24 mouse cellular contexts compared by ENCODE assay signal in genomic region chr4:119609488-119609887, GRCm38 (mm10). TPM values are rescaled to one million over a fixed set of nuclear protein-coding genes. Genes with fewer than 3 reads are reported as not detected.
DNase-seq lines count a peak whose midpoint lies in the region; ATAC-seq and TF ChIP-seq lines count a peak whose summit lies in the region.
"Had no signal": no experiment of that assay in that cellular context is flagged by ENCODE, and none has a peak within 500 bp of the region (broad histone marks: within the 10 kb centered on the region; RNA-seq: fewer than 3 reads in every experiment).

No protein-coding gene starts in this region.

- peaks cover 22 to 26% of the 10 kb centered on the region in 2 experiments for H3K4me1 ChIP-seq in MEL (ENCODE audit: control insufficient read depth in 1 of 2, insufficient read depth in 2 of 2, low read length in 2 of 2)

- TF ChIP-seq RAD21 in MEL (IDR thresholded peaks at IDR 0.05; ENCODE audit: low read depth, low read length), result no peak

- peaks cover 9% of the 10 kb centered on the region; the same call in 1 of the 2 replicates for H3K79me2 ChIP-seq in MEL (ENCODE audit: control insufficient read depth, insufficient read depth, low read length, poor library complexity)

- no peaks in the 10 kb centered on the region for H3K27me3 ChIP-seq in MEL (ENCODE audit: control insufficient read depth in 1 of 2, insufficient read depth in 2 of 2, low read length in 2 of 2)
- H3K27me3 ChIP-seq: embryonic facial prominence, embryonic 12.5 days; forebrain, embryonic 15.5 days; heart, embryonic 13.5 days had no signal

- H3K9me3 ChIP-seq in MEL (replicated peaks; ENCODE audit: insufficient read depth, low read length), result no peaks in the 10 kb centered on the region
- H3K9me3 ChIP-seq: embryonic facial prominence, embryonic 12.5 days; forebrain, embryonic 15.5 days; heart, embryonic 13.5 days had no signal

- TF ChIP-seq EP300 in MEL (IDR thresholded peaks at IDR 0.05; ENCODE audit: low read depth in 1 of 2, low read length in 2 of 2), result peak; percentile 94 to 96

- TF ChIP-seq POLR2A in MEL (IDR thresholded peaks at IDR 0.05; ENCODE audit: control insufficient read depth in 1 of 2, insufficient read depth in 1 of 2, low read depth in 1 of 2, low read length in 2 of 2, poor library complexity in 1 of 2), result no peak

- peak overlapping the region; percentile 70 for H3K27ac ChIP-seq in MEL (ENCODE audit: control insufficient read depth, low read depth, low read length)
- H3K27ac ChIP-seq: embryonic facial prominence, embryonic 12.5 days; forebrain, embryonic 15.5 days; gastrocnemius, adult 2 months; heart, embryonic 13.5 days; macrophage had no signal

- no peak overlapping the region; the same call in 1 of the 2 replicates for H3K9ac ChIP-seq in MEL (ENCODE audit: control insufficient read depth, low read depth, low read length, poor library complexity, severe bottlenecking)
- H3K9ac ChIP-seq: embryonic facial prominence, embryonic 12.5 days; forebrain, embryonic 15.5 days; heart, embryonic 13.5 days had no signal

- DNase-seq in 416B (ENCODE audit: low read depth) (peak; percentile 90), MEL (ENCODE audit: low read depth, low spot score) (peak; percentile 96), liver (peak; percentile 36)
- DNase-seq in right cerebral cortex, postnatal 14 days, result no peak
- no peak for DNase-seq in spleen, postnatal 14 days (ENCODE audit: low spot score in 2 of 2)
- no peak for DNase-seq in heart, postnatal 14 days
- DNase-seq: adrenal gland, adult 8-10 months; cerebellum, adult 2 months; gastrocnemius, adult 2 months; heart, adult 11 months; heart, postnatal 4 days; kidney, postnatal 4 days; thymus, postnatal 4 days had no signal

- ATAC-seq in megakaryocyte, adult 5-6 weeks (ENCODE audit: poor library complexity, severe bottlenecking), result peak; percentile 91
- no peak for ATAC-seq in CD4-positive, CD25-positive, alpha-beta regulatory T cell, adult 4 months
- ATAC-seq: forebrain, embryonic 15.5 days had no signal

- no peak overlapping the region for H3K4me3 ChIP-seq in MEL (ENCODE audit: control insufficient read depth in 1 of 2, insufficient read depth in 1 of 2, low read depth in 2 of 2, low read length in 2 of 2)
- H3K4me3 ChIP-seq: embryonic facial prominence, embryonic 12.5 days; forebrain, embryonic 15.5 days; gastrocnemius, adult 2 months; heart, embryonic 13.5 days had no signal

- no peak for TF ChIP-seq CTCF in MEL (IDR thresholded peaks at IDR 0.05 in 2 of 3, conservative IDR thresholded peaks at IDR 0.05 in 1 of 3; ENCODE audit: control insufficient read depth in 1 of 3, insufficient read depth in 1 of 3, low read depth in 2 of 3, low read length in 3 of 3, poor library complexity in 1 of 3, severe bottlenecking in 1 of 3)

- intact Hi-C loops in heart, postnatal 14 days (cut with DNase I), result no loop called here

- H3K36me3 ChIP-seq in MEL (ENCODE audit: control insufficient read depth in 1 of 2, insufficient read depth in 2 of 2, low read length in 2 of 2), result peaks cover 4 to 56% of the 10 kb centered on the region in 2 experiments

TF ChIP-seq in MEL, 35 proteins besides CTCF, POLR2A, EP300 and RAD21:
- TF ChIP-seq POLR2AphosphoS2 (IDR thresholded peaks at IDR 0.05; ENCODE audit: low read length), result no peak
- no peak for TF ChIP-seq ZC3H11A (IDR thresholded peaks at IDR 0.05; ENCODE audit: low read depth, low read length)
- TF ChIP-seq CHD2 (IDR thresholded peaks at IDR 0.05; ENCODE audit: low read length), result no peak
- peak; percentile 100 for TF ChIP-seq USF1 (IDR thresholded peaks at IDR 0.05; ENCODE audit: low read depth, low read length)
- TF ChIP-seq SIN3A (IDR thresholded peaks at IDR 0.05; ENCODE audit: low read length), result peak; percentile 98
- no peak for TF ChIP-seq MYB (IDR thresholded peaks at IDR 0.05; ENCODE audit: low read depth, low read length)
- no peak for TF ChIP-seq CHD1 (IDR thresholded peaks at IDR 0.05; ENCODE audit: low read depth, low read length)
- peak; percentile 100 for TF ChIP-seq ETS1 (IDR thresholded peaks at IDR 0.05; ENCODE audit: low read depth, low read length)
- peak; percentile 83 for TF ChIP-seq TAL1 (IDR thresholded peaks at IDR 0.05; ENCODE audit: low read length)
- TF ChIP-seq NELFE (IDR thresholded peaks at IDR 0.05; ENCODE audit: low read depth, low read length), result no peak; the same call in 1 of the 2 replicates
- peak; percentile 76; the same call in 1 of the 2 replicates for TF ChIP-seq TBP (IDR thresholded peaks at IDR 0.05; ENCODE audit: low read depth, low read length)
- TF ChIP-seq MAX (IDR thresholded peaks at IDR 0.05; ENCODE audit: low read length), result peak; percentile 98
- peak; percentile 48; the same call in 1 of the 2 replicates for TF ChIP-seq RCOR1 (IDR thresholded peaks at IDR 0.05; ENCODE audit: low read depth, low read length)
- TF ChIP-seq KAT2A (conservative IDR thresholded peaks at IDR 0.05; ENCODE audit: low read depth, low read length), result no peak
- TF ChIP-seq JUND (IDR thresholded peaks at IDR 0.05; ENCODE audit: low read depth, low read length), result peak; percentile 38; the same call in 1 of the 2 replicates
- TF ChIP-seq SMC3 (IDR thresholded peaks at IDR 0.05; ENCODE audit: low read depth, low read length), result no peak
- no peak for TF ChIP-seq ZNF384 (IDR thresholded peaks at IDR 0.05; ENCODE audit: low read depth, low read length)
- TF ChIP-seq MEF2A (IDR thresholded peaks at IDR 0.05; ENCODE audit: extremely low read depth, insufficient replicate concordance, low read depth, low read length, poor library complexity, severe bottlenecking), result no peak
- TF ChIP-seq HCFC1 (IDR thresholded peaks at IDR 0.05; ENCODE audit: low read depth, low read length), result peak; percentile 60; the same call in 1 of the 2 replicates
- no peak for TF ChIP-seq GABPA (IDR thresholded peaks at IDR 0.05; ENCODE audit: low read depth, low read length)
- TF ChIP-seq UBTF (IDR thresholded peaks at IDR 0.05; ENCODE audit: borderline replicate concordance, insufficient read depth, low read depth, low read length), result no peak
- peak; percentile 88 for TF ChIP-seq TCF12 (IDR thresholded peaks at IDR 0.05; ENCODE audit: low read depth, low read length)
- peak; percentile 89 for TF ChIP-seq MYC (IDR thresholded peaks at IDR 0.05; ENCODE audit: low read depth, low read length)
- TF ChIP-seq ELF1 (IDR thresholded peaks at IDR 0.05; ENCODE audit: low read depth, low read length), result no peak
- no peak for TF ChIP-seq ZMIZ1 (IDR thresholded peaks at IDR 0.05; ENCODE audit: low read depth, low read length)
- TF ChIP-seq ZKSCAN1 (IDR thresholded peaks at IDR 0.05; ENCODE audit: low read depth, low read length), result no peak
- TF ChIP-seq MAFK (IDR thresholded peaks at IDR 0.05; ENCODE audit: borderline replicate concordance, low read depth, low read length), result no peak
- peak; percentile 88 for TF ChIP-seq MXI1 (IDR thresholded peaks at IDR 0.05; ENCODE audit: low read depth, low read length)
- peak; percentile 83 to 95 for TF ChIP-seq USF2 (IDR thresholded peaks at IDR 0.05; ENCODE audit: borderline replicate concordance in 1 of 2, insufficient read depth in 1 of 2, low read depth in 1 of 2, low read length in 2 of 2)
- no peak for TF ChIP-seq MAZ (IDR thresholded peaks at IDR 0.05; ENCODE audit: low read depth, low read length)
- TF ChIP-seq E2F4 (IDR thresholded peaks at IDR 0.05; ENCODE audit: borderline replicate concordance, low read depth, low read length), result no peak
- peak; percentile 99 for TF ChIP-seq GATA1 (IDR thresholded peaks at IDR 0.05; ENCODE audit: low read depth, low read length)
- TF ChIP-seq BHLHE40 (IDR thresholded peaks at IDR 0.05; ENCODE audit: borderline replicate concordance, low read depth, low read length), result peak; percentile 94
- TF ChIP-seq NRF1 (IDR thresholded peaks at IDR 0.05; ENCODE audit: insufficient read depth, low read depth, low read length, poor library complexity, severe bottlenecking), result no peak
- TF ChIP-seq POLR2AphosphoS5 (IDR thresholded peaks at IDR 0.05; ENCODE audit: borderline replicate concordance, low read depth, low read length), result no peak

RNA-seq across cellular contexts. Expression of gene Guca2a, which starts 28.0 kb away (rescaled TPM):
- not detected in 2 replicates for total RNA-seq in MEL (2012; rRNA removed)
- not detected for polyA plus RNA-seq in MEL (2012; ENCODE audit: insufficient read depth in 1 of 2, insufficient read length in 2 of 2, low read depth in 1 of 2, low replicate concordance in 2 of 2, missing spikeins in 1 of 2)
- not detected in 2 replicates for total RNA-seq in megakaryocyte, adult 5-6 weeks (2015)
- not detected in 2 replicates for total RNA-seq in megakaryocyte, adult 5-6 weeks (2017)
- total RNA-seq in heart, postnatal 14 days (2021), result not detected
- not detected for polyA plus RNA-seq in CD4-positive, CD25-positive, alpha-beta regulatory T cell, adult 4 months (2017; shearing (Covaris generic))
- total RNA-seq: gastrocnemius, adult 2 months; heart, postnatal 4 days; layer of hippocampus, postnatal 10 days; left cerebral cortex, postnatal 14 days; liver, adult 2 months; midbrain, postnatal 0 days had no signal
- polyA plus RNA-seq: cerebellum, adult 2 months; cortical plate, adult 2 months; embryonic facial prominence, embryonic 12.5 days; forebrain, embryonic 15.5 days; heart, embryonic 13.5 days; macrophage; midbrain, postnatal 0 days had no signal

RNA-seq across cellular contexts. Expression of gene Guca2b, which starts 49.3 kb away (rescaled TPM):
- not detected in 2 replicates for total RNA-seq in MEL (2012; rRNA removed)
- not detected for polyA plus RNA-seq in MEL (2012; ENCODE audit: insufficient read depth in 1 of 2, insufficient read length in 2 of 2, low read depth in 1 of 2, low replicate concordance in 2 of 2, missing spikeins in 1 of 2)
- total RNA-seq in megakaryocyte, adult 5-6 weeks (2015), result not detected in 2 replicates
- total RNA-seq in megakaryocyte, adult 5-6 weeks (2017), result not detected in 2 replicates
- not detected for total RNA-seq in heart, postnatal 14 days (2021)
- polyA plus RNA-seq in CD4-positive, CD25-positive, alpha-beta regulatory T cell, adult 4 months (2017; shearing (Covaris generic)), result not detected
- total RNA-seq: adrenal gland, adult 8-10 months; gastrocnemius, adult 2 months; layer of hippocampus, postnatal 10 days; left cerebral cortex, postnatal 14 days; liver, adult 2 months; midbrain, postnatal 0 days had no signal
- polyA plus RNA-seq: cerebellum, adult 2 months; cortical plate, adult 2 months; embryonic facial prominence, embryonic 12.5 days; forebrain, embryonic 15.5 days; heart, embryonic 13.5 days; liver, adult 2 months; macrophage; midbrain, postnatal 0 days had no signal

Comparison
In these comparisons a context has a peak if more than half of its experiments do, and no peak if none do; other contexts are left out.
1. DNase-seq: peak in 416B (single experiment), MEL (single experiment) and liver (single experiment); none in right cerebral cortex, postnatal 14 days (single experiment), spleen, postnatal 14 days (0 of 2) and heart, postnatal 14 days (0 of 2).